Mouse (Mus musculus) hematopoietic stem cell, adult 5-6 weeks (primary cell): ENCODE measurements around the gene Slc22a23. TPM values are rescaled to one million over a fixed set of nuclear protein-coding genes. Genes with fewer than 3 reads are reported as not detected.

ENCODE experiments used
- ATAC-seq, 2 experiments: fragments of 125-278 bp in 1 of 2; replicated peaks in 1 of 2; 2 replicates each; pipeline ENCODE4 v1.8.0; 2016 to 2017; ENCODE audit warnings: inconsistent platforms in 2 of 2, mild to moderate bottlenecking in 2 of 2, moderate number of reproducible peaks in 2 of 2, low read depth in 1 of 2, moderate TSS enrichment in 1 of 2; ENCODE audit not compliant: low FRiP score in 2 of 2, poor library complexity in 2 of 2, severe bottlenecking in 2 of 2, insufficient read depth in 1 of 2, low TSS enrichment in 1 of 2
- total RNA-seq: library from RNA; stranded (forward); fragments of 172-1452, 232-1000 nt; gene quantifications from 2 replicates; pipeline ENCODE4 v1.2.3, GENCODE M21; 2017

Slc22a23 gene
- total RNA-seq, 1 experiment from 2014 or later = 5.1 TPM

GRCm38 (mm10) chr13:34347960-34348889 is 3.2 kb upstream of the Slc22a23 start:
- peak; percentile 19 to 30; a peak in 1 of 4 replicates for ATAC-seq

GRCm38 (mm10) chr13:34346748-34347147 is 1.8 kb upstream of the Slc22a23 start:
- no peak for ATAC-seq

- ATAC-seq = no peak
These were observed 1.3 kb upstream of the Slc22a23 start for GRCm38 (mm10) chr13:34346238-34346637.

GRCm38 (mm10) chr13:34344376-34345127 is 430 bp downstream of the Slc22a23 start:
- no peak; a peak in 1 of 4 replicates for ATAC-seq

GRCm38 (mm10) chr13:34343719-34344375 is 1.1 kb downstream of the Slc22a23 start:
- peak in 1 of 2 experiments; percentile 30; a peak in 1 of 4 replicates for ATAC-seq

- ATAC-seq = no peak
These were observed 2.6 kb downstream of the Slc22a23 start for GRCm38 (mm10) chr13:34342286-34342890.

GRCm38 (mm10) chr13:34336895-34337294 is 8.1 kb downstream of the Slc22a23 start:
- ATAC-seq = no peak

GRCm38 (mm10) chr13:34334847-34335246 is 10.1 kb downstream of the Slc22a23 start:
- no peak for ATAC-seq

- ATAC-seq = peak; percentile 81 to 84
These were observed 12.2 kb downstream of the Slc22a23 start for GRCm38 (mm10) chr13:34332762-34333161.

GRCm38 (mm10) chr13:34331399-34332186 is 13.4 kb downstream of the Slc22a23 start:
- no peak for ATAC-seq

GRCm38 (mm10) chr13:34329589-34329988 is 15.4 kb downstream of the Slc22a23 start:
- ATAC-seq = no peak

GRCm38 (mm10) chr13:34326992-34327391 is 18.0 kb downstream of the Slc22a23 start:
- no peak for ATAC-seq

GRCm38 (mm10) chr13:34323361-34323760 is 21.6 kb downstream of the Slc22a23 start:
- no peak for ATAC-seq

GRCm38 (mm10) chr13:34320482-34320881 is 24.5 kb downstream of the Slc22a23 start:
- ATAC-seq = no peak

- no peak for ATAC-seq
These were observed 27.9 kb downstream of the Slc22a23 start for GRCm38 (mm10) chr13:34317051-34317450.

GRCm38 (mm10) chr13:34316511-34316910 is 28.5 kb downstream of the Slc22a23 start:
- no peak for ATAC-seq
